Mouse (Mus musculus): ENCODE data around the gene Foxred1. TPM values are rescaled to one million over a fixed set of nuclear protein-coding genes. Genes with fewer than 3 reads are reported as not detected.

Foxred1 gene
- polyA plus RNA-seq, 1 experiment: 55.1 TPM

GRCm38 (mm10) chr9:35158477-35158876 is 52.4 kb downstream of the Foxred1 start:
- 96% methylated on average over 3 of the region's 3 CpGs for WGBS
- H3K4me1 ChIP-seq (ENCODE audit: control insufficient read depth, insufficient read depth, low read length): peaks cover 11% of the 10 kb centered on the region
- no peak overlapping the region for H3K4me3 ChIP-seq (replicated peaks; ENCODE audit: insufficient read depth, low read depth, low read length)
- H3K27ac ChIP-seq (ENCODE audit: insufficient read depth, low read length): no peak overlapping the region
- H3K27me3 ChIP-seq (ENCODE audit: control insufficient read depth, insufficient read depth, low read length): no peaks in the 10 kb centered on the region
- TF ChIP-seq POLR2A (IDR thresholded peaks at IDR 0.05; ENCODE audit: borderline replicate concordance, insufficient read depth, low read length) (no peak), CTCF (IDR thresholded peaks at IDR 0.05; ENCODE audit: borderline replicate concordance, insufficient read depth, low read depth, low read length) (no peak)
- DNase-seq: no peak

DNA sequence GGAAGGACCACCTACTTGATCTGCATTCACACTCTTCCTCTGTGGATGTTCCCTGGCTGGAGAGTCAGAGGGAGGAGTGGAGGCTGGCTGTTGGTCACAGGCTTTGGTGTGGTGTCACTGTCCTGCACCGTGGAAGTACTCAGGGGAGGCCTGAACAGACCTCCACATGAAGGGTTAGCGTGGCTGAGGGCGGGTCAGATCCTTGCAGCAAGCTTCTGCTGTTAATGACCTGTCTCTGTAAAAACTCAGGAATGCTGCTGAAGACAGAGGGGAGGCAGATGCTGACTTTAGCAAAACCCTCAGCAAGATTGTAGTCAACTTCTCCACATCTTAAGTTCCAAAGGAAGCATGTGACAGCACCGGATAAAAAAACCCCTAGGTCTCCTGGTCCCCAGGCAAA is 54.0 kb downstream of the Foxred1 start:
- Histone ChIP-seq H3K27ac (ENCODE audit: insufficient read depth, low read length) (no peak overlapping the region), H3K4me1 (ENCODE audit: control insufficient read depth, insufficient read depth, low read length) (no peaks in the 10 kb centered on the region; the same call in 1 of the 2 replicates), H3K4me3 (replicated peaks; ENCODE audit: insufficient read depth, low read depth, low read length) (no peak overlapping the region), H3K27me3 (ENCODE audit: control insufficient read depth, insufficient read depth, low read length) (no peaks in the 10 kb centered on the region)
- WGBS: 91% methylated on average over 4 of the region's 4 CpGs
- TF ChIP-seq CTCF (IDR thresholded peaks at IDR 0.05; ENCODE audit: borderline replicate concordance, insufficient read depth, low read depth, low read length) (no peak), POLR2A (IDR thresholded peaks at IDR 0.05; ENCODE audit: borderline replicate concordance, insufficient read depth, low read length) (no peak)
- no peak for DNase-seq

- Histone ChIP-seq H3K27ac (ENCODE audit: insufficient read depth, low read length) (no peak overlapping the region), H3K27me3 (ENCODE audit: control insufficient read depth, insufficient read depth, low read length) (no peaks in the 10 kb centered on the region), H3K4me3 (replicated peaks; ENCODE audit: insufficient read depth, low read depth, low read length) (no peak overlapping the region), H3K4me1 (ENCODE audit: control insufficient read depth, insufficient read depth, low read length) (no peaks in the 10 kb centered on the region)
- TF ChIP-seq POLR2A (IDR thresholded peaks at IDR 0.05; ENCODE audit: borderline replicate concordance, insufficient read depth, low read length) (no peak), CTCF (IDR thresholded peaks at IDR 0.05; ENCODE audit: borderline replicate concordance, insufficient read depth, low read depth, low read length) (no peak)
- WGBS: 78% methylated on average over 5 of the region's 5 CpGs
- DNase-seq: no peak
These were observed 54.7 kb downstream of the Foxred1 start for GRCm38 (mm10) chr9:35156002-35156710.

Other genes with a start within 250 kb of the Foxred1 start
- 12.7 and 14.5 TPM in 2 replicates for gene St3gal4, start 91.8 kb downstream of the Foxred1 start, polyA plus RNA-seq (2012; rRNA removed)
- 30.2 and 32.2 TPM in 2 replicates for gene Dcps, start 35.0 kb downstream of the Foxred1 start, polyA plus RNA-seq (2012; rRNA removed)
- gene Srpr, start 10.9 kb downstream of the Foxred1 start, polyA plus RNA-seq (2012; rRNA removed): 63.8 TPM in 2 replicates
- gene Tirap, start 10.8 kb downstream of the Foxred1 start, polyA plus RNA-seq (2012; rRNA removed): 2.7 and 2.8 TPM in 2 replicates
- gene Fam118b, start 56.8 kb upstream of the Foxred1 start, polyA plus RNA-seq (2012; rRNA removed): 23.3 and 23.4 TPM in 2 replicates
- 11.2 and 11.7 TPM in 2 replicates for gene Rpusd4, start 56.8 kb upstream of the Foxred1 start, polyA plus RNA-seq (2012; rRNA removed)
- gene Cdon, start 210.1 kb upstream of the Foxred1 start, polyA plus RNA-seq (2012; rRNA removed): 13.2 and 15.6 TPM in 2 replicates

Data from cerebellum, adult 2 months (tissue).